Mouse (Mus musculus): Measurements from ENCODE around the gene Grb2.

Gene Grb2

DNA sequence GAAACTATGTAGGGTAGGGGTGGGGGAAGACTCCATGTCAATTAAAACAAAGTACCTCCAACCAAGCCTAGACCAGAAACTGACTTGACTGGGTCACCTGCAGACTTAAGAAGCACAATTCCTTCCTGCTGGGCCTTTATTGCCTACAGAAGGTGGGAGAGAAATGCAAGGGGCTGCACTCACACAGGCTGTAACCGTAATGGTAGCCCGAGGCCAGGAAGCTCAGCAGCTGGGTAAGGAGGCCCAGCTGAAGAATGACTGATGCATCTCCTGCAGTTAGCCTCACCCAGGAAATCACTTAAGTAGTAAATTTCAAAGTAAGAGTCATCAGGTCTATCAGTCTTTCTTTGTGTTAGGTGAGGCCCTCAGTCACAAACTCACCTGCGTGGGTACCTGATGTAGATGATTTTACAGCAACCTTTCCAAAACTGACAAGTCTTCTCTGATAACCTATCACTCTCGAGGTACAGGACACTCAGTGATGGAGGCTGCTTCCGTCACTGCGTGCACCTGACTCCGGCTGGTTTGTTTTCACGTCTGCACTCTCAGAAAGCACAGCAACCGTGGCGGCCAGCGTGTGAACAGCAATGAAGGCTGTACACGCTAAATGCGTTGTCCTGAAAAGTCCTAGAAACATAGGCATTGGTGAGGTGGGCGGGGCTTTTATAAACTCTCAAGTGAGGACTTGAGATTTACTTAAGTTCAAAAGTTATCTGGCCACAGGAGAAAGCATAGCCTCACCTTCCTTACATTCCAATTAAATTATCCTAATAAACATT, 19.1 kb downstream of the Grb2 start:
- peak; percentile 69 for DNase-seq (ENCODE audit: low read depth, low spot score)

DNA sequence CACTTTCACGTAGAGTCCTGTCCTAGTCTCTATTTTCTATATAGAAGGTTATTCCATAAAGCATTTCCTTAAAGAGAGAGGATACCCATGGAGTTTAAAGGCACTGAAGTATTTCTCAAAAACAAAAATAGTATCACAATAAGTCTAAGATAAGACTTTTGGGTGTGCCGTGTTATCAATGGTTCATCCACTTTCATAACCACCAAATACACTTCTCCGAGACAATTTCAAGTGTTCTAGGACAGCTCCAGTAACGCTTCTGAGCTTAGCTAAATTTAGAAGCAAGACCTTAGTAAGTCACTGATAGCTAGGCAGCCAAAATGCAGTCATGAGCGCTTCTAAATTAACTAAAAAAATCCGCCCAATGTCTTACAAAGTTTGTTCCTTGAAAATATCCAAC, 22.0 kb downstream of the Grb2 start:
- no peak for DNase-seq (ENCODE audit: low read depth, low spot score)

DNA sequence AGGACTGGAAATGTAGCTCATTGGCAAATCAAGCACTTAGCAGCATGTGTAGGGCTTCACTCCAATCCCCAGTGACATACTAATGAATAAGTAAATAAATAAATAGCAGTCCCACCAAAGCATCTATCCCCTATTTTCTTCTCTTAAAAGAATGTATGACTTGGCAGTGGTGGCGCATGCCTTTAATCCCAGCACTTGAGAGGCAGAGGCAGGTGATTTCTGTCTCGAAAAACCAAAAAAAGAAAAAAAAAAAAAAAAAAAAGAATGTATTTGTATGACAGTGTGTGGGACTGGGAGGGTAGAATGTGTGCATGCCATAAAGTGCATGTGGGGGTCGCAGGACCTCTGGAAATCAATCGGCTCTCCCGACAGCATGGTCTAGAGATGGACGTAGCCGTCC, 22.4 kb downstream of the Grb2 start:
- no peak for DNase-seq (ENCODE audit: low read depth, low spot score)

DNA sequence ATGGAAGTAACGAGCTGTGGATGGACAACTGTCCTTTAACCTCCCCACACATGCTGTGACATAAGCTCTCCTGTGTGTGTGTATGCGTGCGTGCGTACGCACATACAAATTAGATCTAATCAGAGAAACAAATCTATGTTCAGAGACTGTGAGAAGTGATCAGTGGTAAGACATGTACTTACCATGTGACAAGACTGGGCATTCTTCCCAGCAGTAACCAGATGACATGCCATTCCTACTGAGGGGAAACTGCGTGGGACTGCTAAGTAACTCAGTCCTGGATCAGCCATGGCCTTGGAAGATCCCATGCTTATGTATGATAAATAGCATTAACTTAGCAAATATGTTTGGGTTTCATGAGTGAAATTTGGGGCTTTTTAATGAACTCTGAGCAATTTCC, 23.5 kb downstream of the Grb2 start:
- DNase-seq (ENCODE audit: low read depth, low spot score) = no peak

DNA sequence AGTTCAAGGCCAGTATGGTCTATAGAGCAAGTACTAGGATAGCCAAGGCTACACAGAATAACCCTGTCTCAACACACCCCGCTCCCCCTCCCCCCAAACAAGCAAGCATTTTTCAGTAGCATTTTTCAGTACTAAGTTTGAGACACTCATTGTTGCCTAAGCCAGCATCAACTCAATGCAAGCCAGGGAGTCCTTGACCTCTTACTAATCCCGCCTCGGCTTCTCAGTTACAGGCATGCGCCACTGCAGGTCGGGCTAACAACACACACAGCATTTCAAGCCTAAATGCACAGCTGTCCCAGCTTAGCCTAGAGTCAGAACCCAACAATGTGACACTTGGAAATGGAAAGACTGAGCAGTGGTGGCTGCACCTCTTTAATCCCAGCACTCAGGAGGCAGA, 25.1 kb downstream of the Grb2 start:
- DNase-seq (ENCODE audit: low read depth, low spot score) = peak; percentile 46

DNA sequence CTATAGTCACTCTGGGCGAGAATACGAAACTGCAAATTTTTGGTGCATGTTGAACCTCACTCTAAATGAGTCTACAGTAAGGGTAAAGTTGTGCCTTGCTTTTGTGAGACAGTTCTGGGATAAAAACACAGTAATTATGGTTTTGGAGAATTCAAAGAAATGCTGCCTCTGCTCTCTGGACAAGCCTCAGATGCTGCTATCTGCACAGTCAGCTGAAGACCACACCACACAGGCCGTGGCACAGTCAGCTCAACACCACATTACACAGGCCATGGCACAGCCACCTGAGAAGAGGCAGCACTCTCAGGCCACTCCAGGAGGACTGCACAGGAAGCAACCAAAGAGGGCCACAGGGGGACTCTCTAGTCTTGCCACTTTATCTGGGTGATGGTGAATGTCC, 26.0 kb downstream of the Grb2 start:
- DNase-seq (ENCODE audit: low read depth, low spot score) = no peak

DNA sequence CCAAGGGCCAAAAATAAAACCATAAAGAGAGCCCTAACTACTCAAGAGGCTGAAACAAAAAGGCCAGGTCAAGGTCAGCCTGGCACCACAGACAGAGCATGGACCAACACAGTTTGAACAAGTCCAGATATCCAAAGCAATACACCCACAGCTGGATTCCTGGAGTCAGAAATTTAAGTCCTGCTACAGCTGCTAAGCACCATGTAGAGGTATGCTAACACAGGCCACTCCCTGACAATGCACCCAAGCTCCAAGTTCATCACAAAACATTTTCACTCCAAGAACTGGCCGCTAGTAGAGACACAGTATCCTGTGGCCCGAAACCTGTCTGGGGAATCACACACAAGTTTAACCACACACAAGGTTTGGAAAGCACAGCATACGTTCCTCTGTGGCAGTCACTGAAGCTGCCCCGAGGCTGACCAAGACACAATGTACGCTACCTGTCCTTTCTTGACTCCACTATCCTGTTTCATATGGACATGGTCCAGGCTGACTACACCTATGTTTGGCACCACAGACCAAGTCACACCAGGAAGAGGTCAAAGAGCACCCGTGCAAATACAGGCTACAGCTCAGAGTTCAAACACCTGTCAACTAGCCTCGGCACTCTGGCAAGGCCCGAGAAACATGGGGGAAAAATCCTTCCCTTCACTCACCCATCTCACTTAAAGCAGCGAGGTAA, 28.7 kb downstream of the Grb2 start:
- DNase-seq (ENCODE audit: low read depth, low spot score) = peak; percentile 80

DNA sequence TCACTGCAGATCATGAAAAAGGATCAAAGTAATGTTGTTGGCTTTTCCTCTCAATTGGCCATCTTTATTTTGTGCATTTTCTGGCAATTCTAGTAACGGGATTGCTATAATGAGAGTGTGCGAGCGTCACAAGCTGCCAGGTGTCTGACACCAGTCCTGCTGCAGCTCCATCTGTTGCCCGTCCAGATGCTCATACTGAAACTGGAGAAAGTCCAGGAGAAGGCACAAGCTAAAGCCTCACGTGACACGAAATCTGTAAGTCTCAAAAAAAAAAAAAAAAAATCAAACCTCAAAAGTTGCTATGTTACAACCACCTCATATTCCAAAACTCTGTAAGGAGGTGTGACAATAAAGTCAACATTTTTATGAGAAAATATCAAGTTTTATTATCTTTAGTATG, 29.5 kb downstream of the Grb2 start:
- DNase-seq (ENCODE audit: low read depth, low spot score) = no peak

DNA sequence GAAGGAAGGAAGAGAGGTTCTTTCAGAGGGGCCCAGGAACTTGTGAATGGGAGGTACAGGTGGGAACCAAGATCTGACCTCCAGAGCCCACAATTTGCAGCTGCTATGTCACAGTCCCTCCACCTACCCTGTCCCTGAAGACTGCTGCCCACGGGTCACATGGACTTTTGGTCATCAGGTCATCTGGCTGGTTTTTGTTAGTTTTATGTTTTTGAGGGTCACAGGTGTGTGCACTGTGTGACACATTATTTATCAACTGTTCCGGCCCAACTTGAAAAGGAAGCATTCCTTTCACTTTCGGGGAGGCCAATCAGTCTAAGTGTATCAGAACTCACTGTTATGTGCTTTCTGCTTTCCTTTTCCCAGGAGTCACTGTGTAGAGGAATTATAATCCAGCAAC, 30.9 kb downstream of the Grb2 start:
- no peak for DNase-seq (ENCODE audit: low read depth, low spot score)

DNA sequence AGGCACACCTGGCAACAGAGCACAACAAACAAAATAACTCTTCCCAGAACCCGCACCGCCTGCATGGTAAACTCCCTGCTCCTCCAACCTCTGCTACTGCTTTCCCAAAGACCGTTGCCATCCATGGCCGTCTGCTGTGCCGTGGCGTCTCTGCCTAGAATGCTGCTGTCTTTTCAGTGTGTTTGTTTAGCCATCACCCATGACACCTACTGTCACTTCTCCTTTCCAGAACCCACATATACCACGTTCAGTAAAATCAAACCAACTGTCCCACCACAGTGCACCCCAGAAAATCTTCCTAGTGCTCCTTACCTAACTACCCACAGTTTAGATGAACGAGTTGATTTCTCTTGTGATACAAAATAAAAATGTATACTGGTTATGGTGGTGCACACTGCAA, 31.7 kb downstream of the Grb2 start:
- DNase-seq (ENCODE audit: low read depth, low spot score) = no peak

DNA sequence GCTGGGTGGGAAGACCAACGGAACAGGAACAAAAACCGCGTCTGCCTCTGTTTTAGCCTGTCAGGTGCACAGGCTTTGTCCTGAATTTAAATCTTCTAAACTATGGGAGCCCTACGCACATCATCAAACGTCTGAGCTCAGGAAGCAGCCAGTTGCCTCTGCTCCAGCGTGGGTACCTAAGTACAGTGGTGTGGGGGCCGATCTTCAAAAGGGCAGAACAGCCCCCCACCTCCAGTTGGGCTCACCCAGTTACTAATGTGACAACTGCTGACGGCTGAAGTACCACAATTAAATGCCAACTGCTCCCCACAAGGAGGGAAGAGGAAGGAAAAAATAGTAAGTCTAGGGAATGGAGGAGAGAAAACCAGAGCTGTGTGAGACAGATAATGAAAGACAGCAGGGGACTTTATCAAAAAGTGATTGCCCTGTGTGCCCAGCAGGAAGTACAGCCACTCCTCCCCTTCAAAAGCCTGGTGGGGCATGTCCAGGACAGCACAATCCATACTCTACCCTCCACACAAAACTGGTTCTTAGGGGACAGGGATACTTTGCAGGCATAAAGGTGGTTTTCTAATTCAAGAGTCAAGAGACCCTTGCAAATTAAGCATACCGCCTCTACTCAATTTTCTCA, 34.0 kb downstream of the Grb2 start:
- DNase-seq (ENCODE audit: low read depth, low spot score) = no peak

DNA sequence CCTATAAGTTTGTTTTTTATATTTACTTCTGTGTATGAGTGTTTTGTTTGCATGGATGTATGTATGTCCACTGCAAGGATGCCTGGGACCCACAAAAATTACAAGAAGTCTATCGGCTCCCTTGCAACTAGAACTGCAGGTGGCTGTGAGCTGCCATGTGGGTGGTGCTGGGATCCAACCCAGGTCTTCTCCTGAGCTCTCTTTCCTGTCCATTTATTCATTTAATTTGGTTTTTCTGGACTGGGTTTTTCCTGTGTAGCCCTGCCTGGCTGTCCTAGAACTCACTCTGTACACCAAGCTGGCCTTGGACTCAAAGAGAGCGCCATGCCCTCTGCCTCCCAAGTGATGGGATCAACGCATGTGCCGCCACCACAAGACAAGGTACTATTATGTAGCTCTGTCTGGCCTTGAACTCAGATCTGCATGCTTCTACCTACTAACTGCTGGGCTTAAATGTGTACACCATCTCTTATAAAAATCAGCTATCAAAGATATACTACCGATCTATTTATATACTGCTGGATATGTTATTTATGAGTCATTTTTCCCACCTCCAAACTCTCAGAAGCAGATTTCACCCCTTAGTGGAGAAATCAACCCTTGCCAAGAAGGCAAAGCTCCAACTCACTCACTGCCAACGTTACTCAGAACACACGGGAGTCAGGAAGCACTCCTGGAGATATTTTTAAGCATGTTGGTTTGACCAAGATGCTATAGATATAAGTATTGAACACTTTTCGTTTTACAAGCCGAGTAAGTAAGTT, 34.7 kb downstream of the Grb2 start:
- no peak for DNase-seq (ENCODE audit: low read depth, low spot score)

DNA sequence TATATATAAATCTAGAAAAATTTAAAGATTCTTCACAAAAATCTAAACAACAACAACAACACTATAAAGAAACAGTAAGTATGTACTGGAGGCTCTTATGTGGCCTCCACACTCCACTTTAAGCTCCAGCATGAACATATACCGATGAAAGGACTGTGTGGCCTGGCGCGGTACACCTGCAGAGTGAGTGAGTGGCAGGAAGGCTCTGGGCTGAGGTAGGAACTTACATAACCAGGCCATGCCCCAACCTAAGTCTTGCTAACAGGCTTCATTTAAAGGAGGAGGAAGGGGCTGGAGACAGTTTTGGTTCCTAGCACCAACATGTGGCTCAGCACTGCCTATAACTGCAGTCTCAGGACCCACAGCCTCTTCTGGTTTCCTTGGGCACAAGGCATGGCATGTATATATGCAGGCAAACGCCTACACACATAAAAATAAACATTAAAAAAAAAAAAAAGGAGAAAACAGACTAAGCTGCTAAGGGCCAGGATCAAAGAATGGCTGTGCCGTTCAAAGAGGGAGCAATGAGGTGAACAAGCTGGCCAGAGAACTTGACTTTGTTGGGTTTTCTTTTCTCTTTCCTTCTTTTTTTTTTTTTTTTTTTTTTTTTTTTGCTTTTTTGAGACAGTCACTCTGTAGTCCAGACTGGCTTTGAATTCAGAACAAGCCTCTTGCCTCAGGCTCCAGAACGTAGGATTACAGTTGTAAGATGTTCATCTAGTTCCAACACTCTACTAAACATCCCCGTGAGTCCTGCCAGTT, 36.0 kb downstream of the Grb2 start:
- no peak for DNase-seq (ENCODE audit: low read depth, low spot score)

DNA sequence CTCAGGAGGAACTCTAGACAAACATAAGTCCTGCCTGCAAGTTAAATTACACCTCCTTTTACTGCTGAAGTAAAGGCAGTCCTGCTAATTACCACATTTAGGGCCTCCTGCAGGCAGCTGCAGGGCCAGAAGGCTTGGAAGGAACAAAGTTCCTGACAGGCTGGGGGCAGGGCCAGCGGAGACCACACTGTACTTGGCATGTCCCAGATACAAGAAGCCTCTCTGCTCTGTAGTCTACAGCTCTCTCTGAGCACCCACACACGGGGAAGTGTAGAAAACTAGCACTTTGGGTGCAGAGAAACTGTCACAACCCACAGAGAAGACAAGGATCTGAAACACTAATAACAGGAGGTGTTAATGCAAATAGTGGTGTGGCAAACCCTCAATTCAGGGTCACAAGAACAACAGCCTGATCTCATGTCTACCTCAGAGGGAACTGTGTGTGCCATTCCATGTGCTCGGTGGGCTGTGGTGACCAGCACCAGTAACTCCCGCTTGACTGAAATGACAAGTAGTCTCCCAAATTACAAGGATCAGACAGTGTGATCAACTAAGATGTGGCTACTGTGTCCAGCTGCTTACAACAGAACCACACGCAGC, 37.8 kb downstream of the Grb2 start:
- no peak for DNase-seq (ENCODE audit: low read depth, low spot score)

DNA sequence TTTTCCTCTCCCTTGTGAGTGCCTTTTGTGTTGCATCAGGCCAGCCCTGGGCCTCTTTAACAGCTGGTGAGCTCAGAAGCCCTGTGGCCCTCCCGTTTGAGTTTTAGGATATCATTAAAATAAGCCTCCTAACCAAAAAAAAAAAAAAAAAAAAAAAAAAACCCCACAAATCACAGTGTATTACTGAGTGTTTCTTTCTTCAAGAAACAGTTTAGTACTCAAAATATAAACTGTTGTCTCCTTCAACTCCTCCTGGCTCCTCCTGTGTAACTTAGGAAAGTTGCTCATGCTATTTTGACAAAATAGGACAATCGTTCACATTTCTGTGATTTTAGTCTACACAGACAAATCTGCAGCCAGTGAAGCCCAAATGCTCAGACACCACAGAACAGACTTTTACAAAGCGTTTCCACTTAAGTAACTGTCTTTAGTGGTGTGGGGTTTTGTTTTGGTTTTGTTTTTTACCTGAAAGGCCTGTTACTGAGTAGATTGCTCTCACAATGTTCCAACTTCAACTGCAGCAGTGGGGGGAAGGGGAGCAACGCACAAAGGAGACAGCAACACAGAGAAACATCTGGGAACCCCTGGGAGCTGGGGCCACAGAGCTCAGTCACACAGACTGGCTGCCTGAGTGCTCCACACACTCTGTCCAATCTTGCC, 44.6 kb downstream of the Grb2 start:
- DNase-seq (ENCODE audit: low read depth, low spot score) = no peak

DNA sequence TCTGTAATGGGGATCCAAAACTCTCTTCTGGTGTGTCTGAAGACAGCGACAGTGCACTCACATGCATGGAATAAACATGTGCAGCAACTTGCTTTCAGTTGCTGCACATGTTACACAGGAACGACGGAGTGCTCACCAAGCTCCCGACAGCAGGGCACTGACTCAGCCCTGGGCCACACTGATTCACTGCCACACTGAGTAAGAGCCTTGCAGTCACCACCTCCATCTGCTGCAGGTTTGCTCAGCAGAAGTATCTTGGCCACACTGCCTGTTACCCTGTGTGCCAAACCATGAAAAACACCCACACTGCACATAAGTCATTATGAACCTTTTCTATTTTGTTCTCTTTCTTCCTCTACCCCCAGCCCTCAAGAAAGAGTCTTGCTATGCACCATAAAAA, 48.0 kb downstream of the Grb2 start:
- no peak for DNase-seq (ENCODE audit: low read depth, low spot score)

DNA sequence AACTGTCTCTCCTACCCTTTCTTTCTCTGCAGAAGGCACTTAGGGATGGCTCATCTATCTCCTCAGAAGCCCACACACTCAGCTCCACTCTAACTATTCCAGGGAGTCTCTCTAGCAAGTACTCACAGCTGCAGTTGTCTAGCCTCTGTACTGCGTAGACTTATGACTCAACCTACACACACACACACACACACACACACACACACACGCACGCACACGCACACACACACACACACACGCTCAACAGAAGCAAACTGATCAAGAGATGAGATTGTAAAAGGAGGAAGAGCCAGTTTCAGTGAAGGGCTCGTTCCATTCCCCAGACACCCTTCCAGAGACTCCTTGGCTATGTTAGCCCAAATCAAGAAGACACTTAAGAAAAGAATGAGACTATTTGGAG, 49.9 kb downstream of the Grb2 start:
- no peak for DNase-seq (ENCODE audit: low read depth, low spot score)

DNA sequence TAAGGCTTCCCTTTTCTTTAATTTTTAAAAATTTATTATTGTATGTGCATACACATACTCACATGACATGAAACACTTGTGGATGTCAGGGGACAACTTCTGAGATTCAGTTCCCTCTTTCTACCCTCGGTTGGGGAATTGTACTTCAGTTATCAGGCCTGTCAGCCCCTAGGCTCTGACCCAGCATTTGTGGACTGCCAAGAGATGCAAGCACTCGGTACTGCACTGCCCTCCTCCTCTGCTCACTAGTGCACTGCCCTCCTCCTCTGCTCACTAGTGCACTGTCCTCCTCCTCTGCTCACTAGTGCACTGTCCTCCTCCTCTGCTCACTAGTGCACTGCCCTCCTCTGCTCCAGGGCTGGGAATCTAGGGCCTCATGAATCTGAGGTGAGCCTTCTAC, 54.3 kb downstream of the Grb2 start:
- no peak for DNase-seq (ENCODE audit: low read depth, low spot score)

DNA sequence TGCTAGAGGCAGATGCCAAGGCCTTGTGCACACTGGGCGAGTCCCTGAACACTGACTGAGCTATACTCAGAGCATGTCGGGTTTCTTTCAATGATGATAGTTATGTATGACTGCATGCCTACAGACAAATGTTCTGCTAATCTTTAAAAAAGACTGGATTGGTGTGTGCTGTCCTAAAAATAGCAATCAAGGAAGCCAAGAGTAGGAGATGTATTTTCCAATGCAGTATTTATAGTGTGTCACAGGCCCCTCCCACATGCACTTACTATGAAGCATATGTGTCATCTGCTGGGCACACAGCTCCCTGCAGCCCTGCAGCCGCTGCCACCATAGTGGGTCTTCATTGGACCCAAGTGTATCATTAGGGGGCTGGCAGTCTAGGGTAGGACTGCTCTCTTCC, 55.2 kb downstream of the Grb2 start:
- DNase-seq (ENCODE audit: low read depth, low spot score) = no peak

DNA sequence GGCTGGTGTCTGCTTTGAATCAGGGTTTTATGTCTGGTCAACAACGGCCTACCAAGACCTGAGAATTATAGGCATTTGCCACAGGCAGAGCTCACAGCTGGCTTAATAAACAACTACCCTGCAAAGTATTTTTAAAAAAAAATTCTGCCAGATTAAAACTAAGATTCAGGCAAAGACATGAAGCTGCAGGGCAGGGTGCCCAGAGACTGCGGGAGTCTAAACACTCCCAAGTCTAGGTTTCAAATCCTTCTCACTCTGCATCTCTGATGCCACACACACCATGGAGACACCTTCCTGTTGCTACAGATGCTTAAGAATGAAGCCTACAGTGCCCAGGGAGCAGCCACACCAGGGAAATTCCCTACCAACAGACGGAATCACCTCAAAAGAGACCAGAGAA, 56.7 kb downstream of the Grb2 start:
- no peak for DNase-seq (ENCODE audit: low read depth, low spot score)

DNA sequence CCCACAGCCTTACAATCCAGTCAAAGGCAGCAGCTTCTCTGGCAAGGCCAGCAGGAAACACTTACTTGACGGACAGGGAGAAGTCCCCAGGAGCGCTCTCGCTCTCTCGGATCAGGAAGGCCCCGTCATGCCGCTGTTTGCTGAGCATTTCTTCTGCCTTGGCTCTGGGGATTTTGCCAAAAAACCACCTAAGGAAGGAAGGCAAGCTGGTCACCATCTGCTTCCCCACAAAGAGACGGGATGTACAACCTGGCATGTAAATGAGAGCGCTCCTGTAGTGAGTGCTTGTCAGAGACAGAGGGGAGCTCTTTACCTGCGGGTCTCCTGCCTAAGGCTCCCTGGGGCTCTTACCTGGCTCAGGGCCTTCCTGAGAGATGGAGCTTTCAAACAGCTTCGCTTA, 58.7 kb downstream of the Grb2 start:
- DNase-seq (ENCODE audit: low read depth, low spot score) = no peak

Measured in R1 (cell line).